Mouse (Mus musculus): ENCODE measurements around the gene Actl6b. TPM values are rescaled to one million over a fixed set of nuclear protein-coding genes. Genes with fewer than 3 reads are reported as not detected.
A peak's percentile ranks its signal among the peaks of the same experiment; 100 is the strongest.

The Actl6b gene
- polyA plus RNA-seq, 2 experiments = not detected

- H3K27me3 ChIP-seq (ENCODE audit: control insufficient read depth, insufficient read depth, low read length) = no peaks in the 10 kb centered on the region
- peak; percentile 42 for ATAC-seq (ENCODE audit: insufficient read depth)
- DNase-seq (ENCODE audit: low read depth in 3 of 3, low spot score in 3 of 3) = no peak
- H3K9me3 ChIP-seq (ENCODE audit: control insufficient read depth, low read length) = no peaks in the 10 kb centered on the region
- H3K27ac ChIP-seq = peak overlapping the region; percentile 59
- peaks cover 27 to 42% of the 10 kb centered on the region in 2 experiments for H3K4me1 ChIP-seq (replicated peaks; ENCODE audit: control insufficient read depth in 2 of 2, insufficient read depth in 2 of 2, low read length in 1 of 2)
- 1% methylated on average over 19 of the region's 19 CpGs for WGBS (ENCODE audit: insufficient replicate concordance)
- TF ChIP-seq CTCF (IDR thresholded peaks at IDR 0.05; ENCODE audit: low read depth) = 0 out of 2 replicates have a peak, but pooled peaks have one; percentile 4
- TF ChIP-seq EP300 (IDR thresholded peaks at IDR 0.05; ENCODE audit: low read depth) = no peak
- peak overlapping the region; percentile 80 to 100 for H3K4me3 ChIP-seq (ENCODE audit: insufficient read depth in 1 of 2, low read depth in 2 of 2, low read length in 2 of 2)
- peak overlapping the region; percentile 89 for H3K9ac ChIP-seq (replicated peaks)
- peak overlapping the region; percentile 99 for H3K4me2 ChIP-seq (ENCODE audit: low read depth)
- no peaks in the 10 kb centered on the region for H3K36me3 ChIP-seq (replicated peaks; ENCODE audit: control insufficient read depth, insufficient read depth, low read depth)
These were observed 46.9 kb downstream of the Actl6b start for GRCm38 (mm10) chr5:137600281-137600618.

- WGBS (ENCODE audit: insufficient replicate concordance) = under 1% methylated on average over 41 of the region's 41 CpGs
- ATAC-seq (ENCODE audit: insufficient read depth) (peak; percentile 94), DNase-seq (ENCODE audit: low read depth in 3 of 3, low spot score in 3 of 3) (peak; percentile 99)
- Histone ChIP-seq H3K9ac (replicated peaks) (peak within 1 kb of the TSS; percentile 89), H3K4me3 (ENCODE audit: insufficient read depth in 1 of 2, low read depth in 2 of 2, low read length in 2 of 2) (peak within 1 kb of the TSS; percentile 80 to 100), H3K4me2 (ENCODE audit: low read depth) (peak within 1 kb of the TSS; percentile 99), H3K27me3 (ENCODE audit: control insufficient read depth, insufficient read depth, low read length) (no peaks in the 10 kb centered on the region), H3K4me1 (replicated peaks; ENCODE audit: control insufficient read depth in 2 of 2, insufficient read depth in 2 of 2, low read length in 1 of 2) (peaks cover 31 to 46% of the 10 kb centered on the region in 2 experiments), H3K36me3 (replicated peaks; ENCODE audit: control insufficient read depth, insufficient read depth, low read depth) (no peaks in the 10 kb centered on the region), H3K27ac (peak within 1 kb of the TSS; percentile 92), H3K9me3 (ENCODE audit: control insufficient read depth, low read length) (no peaks in the 10 kb centered on the region)
- TF ChIP-seq CTCF (IDR thresholded peaks at IDR 0.05; ENCODE audit: low read depth) = no peak; the same call in 1 of the 2 replicates
- no peak for TF ChIP-seq EP300 (IDR thresholded peaks at IDR 0.05; ENCODE audit: low read depth)
These were observed 47.5 kb downstream of the Actl6b start, which contains the start of gene Mospd3 for GRCm38 (mm10) chr5:137600619-137601364. Gene Mospd3, minus strand, starts transcription at chr5:137601058.

GRCm38 (mm10) chr5:137601365-137601729, 48.0 kb downstream of the Actl6b start:
- peak overlapping the region; percentile 92 for H3K27ac ChIP-seq
- peaks cover 35 to 45% of the 10 kb centered on the region in 2 experiments for H3K4me1 ChIP-seq (replicated peaks; ENCODE audit: control insufficient read depth in 2 of 2, insufficient read depth in 2 of 2, low read length in 1 of 2)

GRCm38 (mm10) chr5:137607860-137608653, 54.7 kb downstream of the Actl6b start:
- no peak overlapping the region for H3K27ac ChIP-seq
- no peak overlapping the region for H3K4me2 ChIP-seq (ENCODE audit: low read depth)
- H3K27me3 ChIP-seq (ENCODE audit: control insufficient read depth, insufficient read depth, low read length) = no peaks in the 10 kb centered on the region
- DNase-seq (ENCODE audit: low read depth in 3 of 3, low spot score in 3 of 3) (no peak), ATAC-seq (ENCODE audit: insufficient read depth) (no peak)
- H3K9me3 ChIP-seq (ENCODE audit: control insufficient read depth, low read length) = no peaks in the 10 kb centered on the region
- no peak overlapping the region for H3K4me3 ChIP-seq (ENCODE audit: insufficient read depth in 1 of 2, low read depth in 2 of 2, low read length in 2 of 2)
- no peak overlapping the region for H3K9ac ChIP-seq (replicated peaks)
- peaks cover 12 to 14% of the 10 kb centered on the region in 2 experiments for H3K4me1 ChIP-seq (replicated peaks; ENCODE audit: control insufficient read depth in 2 of 2, insufficient read depth in 2 of 2, low read length in 1 of 2)
- H3K36me3 ChIP-seq (replicated peaks; ENCODE audit: control insufficient read depth, insufficient read depth, low read depth) = no peaks in the 10 kb centered on the region
- 36% methylated on average over 26 of the region's 26 CpGs for WGBS (ENCODE audit: insufficient replicate concordance)
- TF ChIP-seq EP300 (IDR thresholded peaks at IDR 0.05; ENCODE audit: low read depth) (no peak), CTCF (IDR thresholded peaks at IDR 0.05; ENCODE audit: low read depth) (no peak)

More at GRCm38 (mm10) chr5:137601365-137601729, 48.0 kb downstream of the Actl6b start:
- H3K9ac ChIP-seq (replicated peaks) = peak overlapping the region; percentile 89
- H3K27me3 ChIP-seq (ENCODE audit: control insufficient read depth, insufficient read depth, low read length) = no peaks in the 10 kb centered on the region
- peak overlapping the region; percentile 99 for H3K4me2 ChIP-seq (ENCODE audit: low read depth)
- no peaks in the 10 kb centered on the region for H3K9me3 ChIP-seq (ENCODE audit: control insufficient read depth, low read length)
- TF ChIP-seq CTCF (IDR thresholded peaks at IDR 0.05; ENCODE audit: low read depth) (no peak), EP300 (IDR thresholded peaks at IDR 0.05; ENCODE audit: low read depth) (no peak)
- no peak for ATAC-seq (ENCODE audit: insufficient read depth)
- DNase-seq (ENCODE audit: low read depth in 3 of 3, low spot score in 3 of 3) = no peak
- peak overlapping the region; percentile 80 to 88 for H3K4me3 ChIP-seq (ENCODE audit: insufficient read depth in 1 of 2, low read depth in 2 of 2, low read length in 2 of 2)
- no peaks in the 10 kb centered on the region for H3K36me3 ChIP-seq (replicated peaks; ENCODE audit: control insufficient read depth, insufficient read depth, low read depth)
- WGBS (ENCODE audit: insufficient replicate concordance) = under 1% methylated on average over 22 of the region's 22 CpGs

Data from liver, embryonic 14.5 days (tissue).